Mouse (Mus musculus) G1E (cell line): ENCODE measurements at regions not wholly inside any gene's neighbourhood (a gene's known extent, or its start where the extent isn't known, plus 50 kb on each side); places are given as distances from the start of the nearest gene placed in this dataset.

Source experiments
- ATAC-seq: 2 replicates; pipeline ENCODE4 v1.8.0; 2016; ENCODE audit warnings: mild to moderate bottlenecking; ENCODE audit not compliant: insufficient number of reproducible peaks, poor library complexity, low FRiP score, severe bottlenecking; ENCODE audit errors: extremely low read depth
- DNase-seq: peaks from one replicate; pipeline ENCODE4 v3.0.0; 2012; ENCODE audit warnings: low spot score
- H3K27me3 ChIP-seq: 2 replicates; pipeline ENCODE4 v1.6.1; 2012; ENCODE audit warnings: mild to moderate bottlenecking, low read length, inconsistent platforms; ENCODE audit not compliant: insufficient read depth
- H3K36me3 ChIP-seq: replicated peaks from 2 replicates; pipeline ENCODE3; 2012; ENCODE audit warnings: mild to moderate bottlenecking, inconsistent platforms
- H3K4me1 ChIP-seq: 2 replicates; pipeline ENCODE4 v1.6.1; 2012; ENCODE audit warnings: low read depth, low read length, inconsistent platforms, mixed read lengths; ENCODE audit not compliant: insufficient read depth
- H3K4me3 ChIP-seq: 2 replicates; pipeline ENCODE4 v1.5.1; 2012; ENCODE audit warnings: low read depth, mild to moderate bottlenecking, inconsistent platforms, low read length, moderate library complexity, mixed read lengths
- H3K9me3 ChIP-seq: replicated peaks from 2 replicates; pipeline ENCODE4 v1.6.1; 2012; ENCODE audit warnings: inconsistent platforms
- CTCF ChIP-seq: IDR thresholded peaks from 2 replicates; pipeline ENCODE4 v1.5.1; 2012; ENCODE audit warnings: low read depth, low read length, inconsistent platforms, mixed read lengths
- GATA1 ChIP-seq: IDR thresholded peaks from 2 replicates; pipeline ENCODE4 v1.6.1; 2012; ENCODE audit warnings: borderline replicate concordance, low read length, inconsistent platforms, mixed read lengths
- GATA2 ChIP-seq: IDR thresholded peaks from 2 replicates; pipeline ENCODE4 v1.6.1; 2012; ENCODE audit warnings: low read depth, low read length, inconsistent platforms, borderline replicate concordance
- POLR2AphosphoS5 ChIP-seq: IDR thresholded peaks from 2 replicates; pipeline ENCODE4 v1.6.1; 2012; ENCODE audit warnings: low read depth, low read length, inconsistent platforms; ENCODE audit not compliant: insufficient replicate concordance
- TAL1 ChIP-seq: conservative IDR thresholded peaks from 2 replicates; pipeline ENCODE4 v1.6.1; 2012; ENCODE audit warnings: low read depth, low read length, inconsistent platforms, mixed read lengths

GRCm38 (mm10) chr5:148768346-148768745 is 160.8 kb downstream of the Katnal1 start:
- DNase-seq (no peak), ATAC-seq (no peak)
- H3K27me3 ChIP-seq, result no peaks in the 10 kb centered on the region
- H3K4me3 ChIP-seq, result no peak overlapping the region
- H3K9me3 ChIP-seq, result peaks cover 65% of the 10 kb centered on the region
- H3K36me3 ChIP-seq, result no peaks in the 10 kb centered on the region
- H3K4me1 ChIP-seq, result no peaks in the 10 kb centered on the region
- TF ChIP-seq GATA2 (no peak), CTCF (no peak), POLR2AphosphoS5 (no peak), GATA1 (no peak)

- Histone ChIP-seq H3K27me3 (no peaks in the 10 kb centered on the region), H3K4me1 (no peaks in the 10 kb centered on the region), H3K9me3 (peaks cover 76% of the 10 kb centered on the region), H3K4me3 (no peak overlapping the region), H3K36me3 (no peaks in the 10 kb centered on the region)
- ATAC-seq, result no peak
- TF ChIP-seq TAL1 (no peak), POLR2AphosphoS5 (no peak), GATA2 (no peak), GATA1 (no peak), CTCF (no peak)
- DNase-seq, result no peak
Observed at GRCm38 (mm10) chr5:148765993-148766392, 163.1 kb downstream of the Katnal1 start.

- no peak for TF ChIP-seq GATA1
- TF ChIP-seq TAL1, result no peak
- TF ChIP-seq GATA2, result no peak
- no peak for TF ChIP-seq POLR2AphosphoS5
- TF ChIP-seq CTCF, result no peak
- H3K9me3 ChIP-seq, result peaks cover 79% of the 10 kb centered on the region
- no peaks in the 10 kb centered on the region for H3K27me3 ChIP-seq
- DNase-seq (no peak), ATAC-seq (no peak)
- no peaks in the 10 kb centered on the region for H3K4me1 ChIP-seq
- no peaks in the 10 kb centered on the region for H3K36me3 ChIP-seq
- no peak overlapping the region for H3K4me3 ChIP-seq
Observed at GRCm38 (mm10) chr5:148760108-148760507, 169.0 kb downstream of the Katnal1 start.

GRCm38 (mm10) chr5:148758786-148759185 is 170.3 kb downstream of the Katnal1 start:
- Histone ChIP-seq H3K4me3 (no peak overlapping the region), H3K4me1 (no peaks in the 10 kb centered on the region), H3K27me3 (no peaks in the 10 kb centered on the region), H3K36me3 (no peaks in the 10 kb centered on the region), H3K9me3 (peaks cover 81% of the 10 kb centered on the region)
- no peak for ATAC-seq
- TF ChIP-seq GATA1 (no peak), POLR2AphosphoS5 (no peak), GATA2 (no peak), CTCF (no peak), TAL1 (no peak)
- no peak for DNase-seq

GRCm38 (mm10) chr5:148757715-148758114 is 171.4 kb downstream of the Katnal1 start:
- peaks cover 80% of the 10 kb centered on the region for H3K9me3 ChIP-seq
- TF ChIP-seq POLR2AphosphoS5, result no peak
- no peak for TF ChIP-seq GATA1
- TF ChIP-seq GATA2, result no peak
- no peak for TF ChIP-seq CTCF
- no peak for TF ChIP-seq TAL1
- no peaks in the 10 kb centered on the region for H3K27me3 ChIP-seq
- ATAC-seq (no peak), DNase-seq (no peak)
- H3K4me1 ChIP-seq, result no peaks in the 10 kb centered on the region
- H3K4me3 ChIP-seq, result no peak overlapping the region
- no peaks in the 10 kb centered on the region for H3K36me3 ChIP-seq

GRCm38 (mm10) chr5:148757236-148757635 is 171.9 kb downstream of the Katnal1 start:
- Histone ChIP-seq H3K9me3 (peaks cover 76% of the 10 kb centered on the region), H3K4me3 (no peak overlapping the region), H3K4me1 (no peaks in the 10 kb centered on the region), H3K27me3 (no peaks in the 10 kb centered on the region), H3K36me3 (no peaks in the 10 kb centered on the region)
- ATAC-seq (no peak), DNase-seq (no peak)
- TF ChIP-seq GATA1, result no peak
- TF ChIP-seq CTCF, result no peak
- TF ChIP-seq POLR2AphosphoS5, result no peak
- TF ChIP-seq GATA2, result no peak
- no peak for TF ChIP-seq TAL1
